Mouse (Mus musculus) ES-E14 (cell line): ENCODE measurements around the gene Itpr1.

Experiments used
- CHD2 ChIP-seq: IDR thresholded peaks from 2 replicates; pipeline ENCODE4 v1.6.1; 2014; ENCODE audit warnings: mild to moderate bottlenecking, low read depth, low read length, inconsistent platforms
- HCFC1 ChIP-seq: IDR thresholded peaks from 2 replicates; pipeline ENCODE4 v1.6.1; 2012; ENCODE audit warnings: low read length, inconsistent platforms, borderline replicate concordance; ENCODE audit not compliant: insufficient read depth
- MAFK ChIP-seq: IDR thresholded peaks from 2 replicates; pipeline ENCODE4 v1.6.1; 2014; ENCODE audit warnings: mild to moderate bottlenecking, low read depth, low read length, inconsistent platforms; ENCODE audit not compliant: insufficient read depth
- ZC3H11A ChIP-seq: IDR thresholded peaks from 2 replicates; pipeline ENCODE4 v1.6.1; 2012; ENCODE audit warnings: low read depth, mild to moderate bottlenecking, inconsistent platforms, low read length, borderline replicate concordance
- ZNF384 ChIP-seq: IDR thresholded peaks from 2 replicates; pipeline ENCODE4 v1.6.1; 2012; ENCODE audit warnings: low read depth, low read length, inconsistent platforms

- TF ChIP-seq HCFC1 (no peak), ZC3H11A (no peak), ZNF384 (no peak), MAFK (no peak), CHD2 (no peak)
Measured at GRCm38 (mm10) chr6:108458826-108459225, 245.9 kb downstream of the Itpr1 start.
